Mouse (Mus musculus) heart, embryonic 16.5 days (tissue): Measurements from ENCODE around the gene Gcc1. TPM values are rescaled to one million over a fixed set of nuclear protein-coding genes. Genes with fewer than 3 reads are reported as not detected.

ENCODE experiments used
- ATAC-seq: fragments of 200-750 bp; cut with Nextera tagmentation; replicated peaks from 2 replicates; pipeline ENCODE4 v1.8.0; 2017; ENCODE audit warnings: moderate number of reproducible peaks; ENCODE audit not compliant: insufficient read depth, low FRiP score; ENCODE audit errors: extremely low read depth
- H3K27ac ChIP-seq: fragments of 300-500 bp; sonication (generic); 2 replicates; pipeline ENCODE4 v1.5.1; 2014; ENCODE audit warnings: mild to moderate bottlenecking, low read length, control low read depth, moderate library complexity
- H3K27me3 ChIP-seq: fragments of 300-500 bp; sonication (generic); 2 replicates; pipeline ENCODE4 v1.6.1; 2014; ENCODE audit warnings: low read length, mixed read lengths; ENCODE audit not compliant: control insufficient read depth, insufficient read depth
- H3K36me3 ChIP-seq: fragments of 300-500 bp; sonication (generic); 2 replicates; pipeline ENCODE4 v1.6.1; 2014; ENCODE audit not compliant: control insufficient read depth, insufficient read depth
- H3K4me1 ChIP-seq: fragments of 300-500 bp; sonication (generic); 2 replicates; pipeline ENCODE4 v1.6.1; 2014; ENCODE audit warnings: low read length, mixed read lengths; ENCODE audit not compliant: control insufficient read depth, insufficient read depth
- H3K4me2 ChIP-seq: fragments of 300-500 bp; sonication (generic); 2 replicates; pipeline ENCODE4 v1.6.1; 2014; ENCODE audit warnings: low read depth, mild to moderate bottlenecking, control low read depth, low read length
- H3K4me3 ChIP-seq: fragments of 300-500 bp; sonication (generic); 2 replicates; pipeline ENCODE4 v1.5.1; 2014; ENCODE audit warnings: mild to moderate bottlenecking, control low read depth, low read length
- H3K9ac ChIP-seq: fragments of 300-500 bp; sonication (generic); 2 replicates; pipeline ENCODE4 v1.6.1; 2014; ENCODE audit warnings: low read length, control low read depth
- H3K9me3 ChIP-seq: fragments of 300-500 bp; sonication (generic); replicated peaks from 2 replicates; pipeline ENCODE4 v1.6.1; 2016; ENCODE audit warnings: low read length; ENCODE audit not compliant: control insufficient read depth
- WGBS: fragments of 180-500 bp; shearing (Covaris S2); extraction: QIAGEN DNeasy Blood & Tissue Kit; methylation state at CpG from one replicate; pipeline ENCODE4 v1.1.7; 2014; 5-methylcytosine and 5-hydroxymethylcytosine counted together
- polyA plus RNA-seq: library from polyadenylated mRNA; unstranded; fragments of >200 nt; fragmentation: Nextera tagmentation; extraction: Ambion mirVana; gene quantifications from 2 replicates; pipeline ENCODE4 v1.2.1, GENCODE M21; 2015

Gene Gcc1
- polyA plus RNA-seq, 1 experiment from 2014 or later = 6.3 TPM

DNA sequence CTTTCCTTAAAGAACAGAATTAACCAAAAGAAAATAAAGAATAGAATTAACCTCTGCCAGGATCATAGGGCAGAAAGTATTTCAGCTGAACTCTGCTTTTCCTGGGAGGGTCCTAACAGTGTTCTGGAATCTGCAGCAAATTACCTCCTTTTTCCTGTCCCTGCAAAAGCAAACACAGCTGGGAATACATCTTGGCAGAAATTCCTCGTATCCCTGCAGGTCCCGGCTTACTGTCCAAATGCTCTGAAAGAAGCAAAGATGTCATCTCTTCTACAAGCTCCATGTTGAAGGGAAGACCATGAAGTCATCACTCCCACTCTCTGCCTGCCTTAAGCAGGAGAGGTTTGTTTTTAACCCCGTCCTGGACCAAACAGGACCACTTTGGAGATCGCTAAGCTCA lies 11.2 kb downstream of the Gcc1 start:
- Histone ChIP-seq H3K9ac (no peak overlapping the region), H3K9me3 (no peaks in the 10 kb centered on the region), H3K27me3 (no peaks in the 10 kb centered on the region), H3K4me2 (peak overlapping the region; percentile 6; the same call in 1 of the 2 replicates), H3K4me1 (peaks cover 37% of the 10 kb centered on the region), H3K4me3 (no peak overlapping the region), H3K36me3 (peaks cover 23% of the 10 kb centered on the region), H3K27ac (peak overlapping the region; percentile 75)
- no peak for ATAC-seq
- 66% methylated on average over 4 of the region's 4 CpGs for WGBS

DNA sequence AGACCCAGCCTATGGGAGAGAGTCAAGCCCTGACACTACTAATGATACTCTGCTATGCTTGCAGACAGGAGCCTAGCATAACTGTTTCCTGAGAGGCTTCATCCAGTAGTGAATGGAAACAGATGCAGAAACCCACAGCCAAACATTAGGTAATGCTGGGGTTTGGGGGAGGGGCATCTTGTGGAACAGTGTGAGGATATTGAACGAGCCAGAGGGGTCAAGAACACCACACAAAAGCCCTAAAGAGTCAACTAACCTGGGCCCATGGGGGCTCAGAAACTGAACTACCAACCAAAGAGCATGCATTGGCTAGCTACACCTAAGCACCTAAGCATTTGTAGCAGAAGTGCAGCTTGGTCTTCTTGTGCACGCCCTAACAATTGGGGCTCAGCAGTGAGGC lies 17.0 kb downstream of the Gcc1 start:
- H3K9me3 ChIP-seq = no peaks in the 10 kb centered on the region
- ATAC-seq = no peak
- no peak overlapping the region for H3K27ac ChIP-seq
- H3K4me1 ChIP-seq = no peaks in the 10 kb centered on the region
- 66% methylated on average over 2 of the region's 2 CpGs for WGBS
- no peak overlapping the region for H3K9ac ChIP-seq
- H3K36me3 ChIP-seq = peaks cover 8% of the 10 kb centered on the region
- no peaks in the 10 kb centered on the region for H3K27me3 ChIP-seq
- no peak overlapping the region for H3K4me2 ChIP-seq
- no peak overlapping the region for H3K4me3 ChIP-seq

- 57% methylated on average over 9 of the region's 9 CpGs for WGBS
- Histone ChIP-seq H3K4me3 (no peak overlapping the region), H3K27ac (no peak overlapping the region), H3K4me1 (no peaks in the 10 kb centered on the region), H3K36me3 (peaks cover under 1% of the 10 kb centered on the region), H3K9me3 (no peaks in the 10 kb centered on the region), H3K27me3 (no peaks in the 10 kb centered on the region), H3K4me2 (no peak overlapping the region), H3K9ac (no peak overlapping the region)
- peak; percentile 28; the same call in 1 of the 2 replicates for ATAC-seq
Measured at GRCm38 (mm10) chr6:28410053-28410452, 18.1 kb downstream of the Gcc1 start.

DNA sequence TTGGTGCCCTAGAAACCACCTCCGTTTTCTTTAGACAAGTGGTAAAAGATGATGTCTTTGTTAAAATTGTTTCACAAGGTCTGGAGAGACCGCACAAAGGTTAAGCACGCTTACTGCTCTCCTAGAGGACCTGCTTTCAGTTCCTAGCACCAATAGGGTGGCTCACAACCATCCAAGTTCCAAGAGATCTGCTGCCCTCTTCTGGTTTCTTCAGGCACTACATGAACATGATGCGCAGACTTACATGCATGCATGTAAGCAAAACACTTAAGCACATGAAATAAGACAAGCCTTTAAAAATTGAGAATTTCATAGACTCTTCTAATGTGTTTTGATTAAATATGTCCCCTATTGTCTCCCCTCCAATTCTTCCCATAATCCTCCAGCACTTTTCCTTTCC lies 28.4 kb downstream of the Gcc1 start:
- H3K27ac ChIP-seq = no peak overlapping the region
- peaks cover 7% of the 10 kb centered on the region; the same call in 1 of the 2 replicates for H3K4me1 ChIP-seq
- H3K27me3 ChIP-seq = peaks cover 15% of the 10 kb centered on the region
- H3K9ac ChIP-seq = no peak overlapping the region
- H3K4me3 ChIP-seq = no peak overlapping the region
- H3K4me2 ChIP-seq = no peak overlapping the region
- no peaks in the 10 kb centered on the region for H3K36me3 ChIP-seq
- peaks cover 12% of the 10 kb centered on the region for H3K9me3 ChIP-seq
- no peak for ATAC-seq
- WGBS = 83% methylated on average over 4 of the region's 4 CpGs

GRCm38 (mm10) chr6:28398726-28399125 lies 29.5 kb downstream of the Gcc1 start:
- no peaks in the 10 kb centered on the region for H3K36me3 ChIP-seq
- peaks cover 7% of the 10 kb centered on the region; the same call in 1 of the 2 replicates for H3K4me1 ChIP-seq
- no peak for ATAC-seq
- H3K9me3 ChIP-seq = peaks cover 10% of the 10 kb centered on the region
- WGBS = 74% methylated on average over 3 of the region's 3 CpGs
- no peak overlapping the region for H3K4me2 ChIP-seq
- H3K27me3 ChIP-seq = peaks cover 15% of the 10 kb centered on the region
- H3K9ac ChIP-seq = no peak overlapping the region
- no peak overlapping the region for H3K27ac ChIP-seq
- no peak overlapping the region for H3K4me3 ChIP-seq

DNA sequence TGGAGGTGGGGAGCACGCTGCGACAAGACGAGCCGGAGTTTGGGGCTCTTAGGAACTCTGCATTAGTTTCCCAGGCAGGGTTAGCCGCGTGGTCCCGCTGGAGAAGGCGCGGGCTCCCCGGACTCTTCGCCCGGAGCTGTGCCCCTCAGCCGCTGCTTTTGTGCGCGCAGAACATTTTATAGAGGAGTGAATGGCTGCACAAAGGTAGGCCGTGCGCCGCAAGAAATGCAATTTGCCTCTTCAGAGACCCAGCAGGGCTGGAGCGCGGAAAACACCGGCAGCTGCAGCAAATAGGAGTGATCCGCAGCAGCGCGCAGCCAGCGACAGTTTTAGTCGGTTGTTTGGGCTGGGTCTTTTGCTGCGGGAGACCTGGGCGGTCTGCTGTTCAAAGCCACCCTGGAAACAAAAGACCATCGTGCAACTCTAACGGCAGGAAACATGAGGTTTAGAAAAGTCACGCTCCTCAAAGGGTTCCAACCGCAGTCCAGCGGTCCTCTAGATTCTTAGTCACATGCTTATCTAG lies 30.4 kb downstream of the Gcc1 start, which contains the start of gene Zfp800:
Gene Zfp800, minus strand, starts transcription at position 325 of the 523 bp plus-strand sequence.
- Histone ChIP-seq H3K9ac (peak within 1 kb of the TSS; percentile 49), H3K9me3 (peaks cover 9% of the 10 kb centered on the region), H3K4me1 (peaks cover 7% of the 10 kb centered on the region; the same call in 1 of the 2 replicates), H3K36me3 (no peaks in the 10 kb centered on the region), H3K4me3 (peak within 1 kb of the TSS; percentile 62), H3K4me2 (peak within 1 kb of the TSS; percentile 96), H3K27ac (no peak within 1 kb of the TSS), H3K27me3 (peaks cover 15% of the 10 kb centered on the region)
- WGBS = 1% methylated on average over 33 of the region's 33 CpGs
- peak; percentile 37; the same call in 1 of the 2 replicates for ATAC-seq

GRCm38 (mm10) chr6:28396853-28397457 lies 31.2 kb downstream of the Gcc1 start:
- 4% methylated on average over 19 of the region's 19 CpGs for WGBS
- peaks cover 15% of the 10 kb centered on the region for H3K27me3 ChIP-seq
- H3K9ac ChIP-seq = peak overlapping the region; percentile 49

GRCm38 (mm10) chr6:28396051-28396852 lies 31.9 kb downstream of the Gcc1 start:
- Histone ChIP-seq H3K27me3 (peaks cover 15% of the 10 kb centered on the region), H3K4me1 (peaks cover 7% of the 10 kb centered on the region; the same call in 1 of the 2 replicates), H3K4me3 (peak overlapping the region; percentile 62), H3K4me2 (peak overlapping the region; percentile 96), H3K9ac (no peak overlapping the region), H3K9me3 (peaks cover 9% of the 10 kb centered on the region), H3K27ac (no peak overlapping the region), H3K36me3 (no peaks in the 10 kb centered on the region)
- ATAC-seq = no peak
- 40% methylated on average over 15 of the region's 15 CpGs for WGBS

More at GRCm38 (mm10) chr6:28396853-28397457, 31.2 kb downstream of the Gcc1 start:
- Histone ChIP-seq H3K4me2 (peak overlapping the region; percentile 96), H3K36me3 (no peaks in the 10 kb centered on the region), H3K4me3 (peak overlapping the region; percentile 62), H3K9me3 (peaks cover 9% of the 10 kb centered on the region), H3K4me1 (peaks cover 7% of the 10 kb centered on the region; the same call in 1 of the 2 replicates), H3K27ac (no peak overlapping the region)
- no peak for ATAC-seq

DNA sequence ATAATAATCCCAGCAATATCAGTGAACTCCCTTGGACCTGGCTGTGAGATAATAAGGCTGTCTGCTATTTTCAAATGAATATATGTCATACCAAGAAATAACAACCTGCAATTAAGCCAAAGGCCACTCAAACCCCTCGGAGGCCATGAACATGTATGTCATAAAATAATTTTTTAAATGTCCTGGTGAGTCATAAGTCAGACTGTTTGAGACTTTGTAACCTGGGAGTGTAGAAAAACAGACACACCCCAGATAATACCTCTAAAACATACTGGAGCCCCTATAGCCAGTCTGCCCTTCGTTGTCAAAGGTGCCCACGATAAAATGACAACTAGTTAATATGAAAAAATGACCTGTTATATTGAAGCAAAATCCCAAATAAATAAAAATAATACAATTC lies 39.2 kb downstream of the Gcc1 start:
- Histone ChIP-seq H3K9ac (no peak overlapping the region), H3K4me1 (no peaks in the 10 kb centered on the region), H3K36me3 (no peaks in the 10 kb centered on the region), H3K4me2 (no peak overlapping the region), H3K27me3 (no peaks in the 10 kb centered on the region), H3K9me3 (no peaks in the 10 kb centered on the region), H3K27ac (no peak overlapping the region), H3K4me3 (no peak overlapping the region)
- ATAC-seq = no peak
- 84% methylated on average over 3 of the region's 3 CpGs for WGBS
